Mouse (Mus musculus) heart, embryonic 16.5 days (tissue): ENCODE results near the gene Antxr2. TPM values are rescaled to one million over a fixed set of nuclear protein-coding genes. Genes with fewer than 3 reads are reported as not detected.

Source experiments
- ATAC-seq: fragments of 200-750 bp; cut with Nextera tagmentation; replicated peaks from 2 replicates; pipeline ENCODE4 v1.8.0; 2017; ENCODE audit warnings: moderate number of reproducible peaks; ENCODE audit not compliant: insufficient read depth, low FRiP score; ENCODE audit errors: extremely low read depth
- H3K27ac ChIP-seq: fragments of 300-500 bp; sonication (generic); 2 replicates; pipeline ENCODE4 v1.5.1; 2014; ENCODE audit warnings: mild to moderate bottlenecking, low read length, control low read depth, moderate library complexity
- H3K27me3 ChIP-seq: fragments of 300-500 bp; sonication (generic); 2 replicates; pipeline ENCODE4 v1.6.1; 2014; ENCODE audit warnings: low read length, mixed read lengths; ENCODE audit not compliant: control insufficient read depth, insufficient read depth
- H3K36me3 ChIP-seq: fragments of 300-500 bp; sonication (generic); 2 replicates; pipeline ENCODE4 v1.6.1; 2014; ENCODE audit not compliant: control insufficient read depth, insufficient read depth
- H3K4me1 ChIP-seq: fragments of 300-500 bp; sonication (generic); 2 replicates; pipeline ENCODE4 v1.6.1; 2014; ENCODE audit warnings: low read length, mixed read lengths; ENCODE audit not compliant: control insufficient read depth, insufficient read depth
- H3K4me2 ChIP-seq: fragments of 300-500 bp; sonication (generic); 2 replicates; pipeline ENCODE4 v1.6.1; 2014; ENCODE audit warnings: low read depth, mild to moderate bottlenecking, control low read depth, low read length
- H3K4me3 ChIP-seq: fragments of 300-500 bp; sonication (generic); 2 replicates; pipeline ENCODE4 v1.5.1; 2014; ENCODE audit warnings: mild to moderate bottlenecking, control low read depth, low read length
- H3K9ac ChIP-seq: fragments of 300-500 bp; sonication (generic); 2 replicates; pipeline ENCODE4 v1.6.1; 2014; ENCODE audit warnings: low read length, control low read depth
- H3K9me3 ChIP-seq: fragments of 300-500 bp; sonication (generic); replicated peaks from 2 replicates; pipeline ENCODE4 v1.6.1; 2016; ENCODE audit warnings: low read length; ENCODE audit not compliant: control insufficient read depth
- WGBS: fragments of 180-500 bp; shearing (Covaris S2); extraction: QIAGEN DNeasy Blood & Tissue Kit; methylation state at CpG from one replicate; pipeline ENCODE4 v1.1.7; 2014; 5-methylcytosine and 5-hydroxymethylcytosine counted together
- polyA plus RNA-seq: library from polyadenylated mRNA; unstranded; fragments of >200 nt; fragmentation: Nextera tagmentation; extraction: Ambion mirVana; gene quantifications from 2 replicates; pipeline ENCODE4 v1.2.1, GENCODE M21; 2015

Gene Antxr2
- polyA plus RNA-seq, 1 experiment from 2014 or later = 58.2 TPM

DNA sequence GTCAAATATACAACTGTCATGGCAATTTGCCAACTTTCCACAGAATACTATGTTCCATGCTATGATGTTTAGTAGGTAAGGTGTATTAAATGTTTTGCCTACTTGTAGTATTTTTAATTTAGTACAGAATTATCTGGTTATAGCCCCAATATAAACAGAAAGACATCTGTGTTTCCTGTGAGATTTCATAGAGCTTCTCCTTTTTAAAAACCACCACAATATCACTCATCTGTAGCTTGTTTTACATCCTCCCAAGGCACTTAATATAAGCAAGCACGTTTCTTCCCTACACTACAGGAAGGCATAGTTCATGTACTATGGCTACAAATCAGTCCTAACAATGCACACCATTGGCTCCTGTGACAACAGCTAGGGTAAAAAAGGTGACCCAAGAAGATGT, 188.8 kb downstream of the Antxr2 start:
- Histone ChIP-seq H3K4me3 (no peak overlapping the region), H3K9ac (no peak overlapping the region), H3K36me3 (no peaks in the 10 kb centered on the region), H3K4me1 (no peaks in the 10 kb centered on the region), H3K9me3 (no peaks in the 10 kb centered on the region), H3K27ac (no peak overlapping the region), H3K27me3 (no peaks in the 10 kb centered on the region), H3K4me2 (no peak overlapping the region)
- no peak for ATAC-seq
- 50% methylated on average over 1 of the region's 1 CpGs for WGBS

DNA sequence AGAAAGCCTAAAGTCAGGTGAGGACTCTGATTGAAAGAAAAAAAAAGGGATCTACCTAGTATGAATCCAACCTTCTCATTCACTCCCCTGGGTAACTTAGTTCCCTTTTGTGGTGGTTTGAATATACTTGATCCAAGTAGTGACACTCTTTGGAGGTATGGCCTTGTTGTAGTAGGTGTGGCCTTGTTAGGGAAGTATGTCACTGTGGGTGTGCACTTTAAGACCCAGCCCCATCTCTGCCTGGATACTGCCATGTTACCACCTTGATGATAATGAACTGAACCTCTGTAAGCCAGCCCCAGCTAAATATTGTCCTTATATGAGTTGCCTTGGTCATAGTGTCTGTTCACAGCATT, 190.9 kb downstream of the Antxr2 start:
- no peaks in the 10 kb centered on the region for H3K36me3 ChIP-seq
- no peaks in the 10 kb centered on the region for H3K9me3 ChIP-seq
- no peak overlapping the region for H3K27ac ChIP-seq
- ATAC-seq = no peak
- H3K4me1 ChIP-seq = 0 out of 2 replicates have a peak, but pooled peaks cover under 1% of the 10 kb centered on the region
- H3K4me2 ChIP-seq = no peak overlapping the region
- no peak overlapping the region for H3K9ac ChIP-seq
- no peaks in the 10 kb centered on the region for H3K27me3 ChIP-seq
- no peak overlapping the region for H3K4me3 ChIP-seq

DNA sequence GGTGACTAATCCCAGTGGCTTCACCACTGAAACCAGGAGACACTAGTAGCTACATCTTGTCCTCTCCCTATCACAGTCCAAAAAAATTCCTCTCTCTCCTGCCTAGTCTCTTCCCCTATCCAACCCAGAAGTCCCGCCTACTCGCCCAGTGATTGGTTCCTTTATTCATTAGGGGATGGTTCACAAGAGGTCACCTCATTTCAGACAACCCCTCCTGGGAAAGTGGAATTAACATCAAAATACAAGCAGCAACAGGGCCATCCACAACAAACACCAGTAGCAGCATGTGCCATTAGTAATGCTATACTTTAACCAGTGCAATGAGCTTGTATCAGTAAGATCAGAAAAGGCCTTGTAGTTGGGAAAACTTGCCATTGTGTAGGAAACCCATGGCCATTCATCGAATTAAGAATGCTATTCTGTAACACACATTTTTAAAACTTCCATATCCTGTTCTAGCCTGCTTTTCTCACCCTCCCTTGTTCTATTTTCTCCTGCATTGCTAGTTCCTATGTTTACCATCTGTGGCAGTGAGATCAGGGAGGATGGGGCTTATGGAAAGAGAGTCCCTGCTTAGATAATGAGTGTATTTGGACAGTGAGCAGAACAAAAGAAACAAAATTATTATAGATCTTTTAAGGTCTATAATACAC, 191.4 kb downstream of the Antxr2 start:
- Histone ChIP-seq H3K9ac (no peak overlapping the region), H3K27me3 (no peaks in the 10 kb centered on the region), H3K4me1 (0 out of 2 replicates have a peak, but pooled peaks cover 2% of the 10 kb centered on the region), H3K27ac (no peak overlapping the region), H3K36me3 (no peaks in the 10 kb centered on the region), H3K4me2 (no peak overlapping the region), H3K4me3 (no peak overlapping the region), H3K9me3 (no peaks in the 10 kb centered on the region)
- no peak for ATAC-seq
- WGBS = 75% methylated on average over 3 of the region's 3 CpGs

DNA sequence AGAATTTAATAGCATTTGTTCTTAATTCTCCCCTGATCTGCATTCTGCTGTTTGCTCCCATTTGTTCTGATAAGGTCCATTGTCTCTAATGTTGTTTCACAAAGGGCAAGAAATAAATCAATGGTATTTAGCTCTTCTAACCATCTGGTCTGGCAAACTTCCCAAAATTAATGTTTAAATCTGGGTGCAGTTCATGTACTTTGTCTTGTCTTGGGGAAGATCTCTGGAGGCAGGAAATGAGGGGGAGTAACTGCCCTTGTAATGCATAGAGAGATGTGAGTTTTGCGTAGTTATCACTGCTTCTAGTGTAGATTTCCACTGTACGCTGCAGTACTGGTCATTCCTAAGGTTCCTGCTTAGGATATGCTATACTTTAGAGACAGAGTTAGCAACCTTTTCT, 193.5 kb downstream of the Antxr2 start:
- H3K9ac ChIP-seq = no peak overlapping the region
- no peak for ATAC-seq
- H3K27me3 ChIP-seq = no peaks in the 10 kb centered on the region
- WGBS = 67% methylated on average over 2 of the region's 2 CpGs
- H3K4me3 ChIP-seq = no peak overlapping the region
- H3K4me1 ChIP-seq = 0 out of 2 replicates have a peak, but pooled peaks cover 2% of the 10 kb centered on the region
- H3K4me2 ChIP-seq = no peak overlapping the region
- H3K9me3 ChIP-seq = no peaks in the 10 kb centered on the region
- H3K36me3 ChIP-seq = no peaks in the 10 kb centered on the region
- H3K27ac ChIP-seq = no peak overlapping the region

- 74% methylated on average over 2 of the region's 2 CpGs for WGBS
- no peaks in the 10 kb centered on the region for H3K27me3 ChIP-seq
- 0 out of 2 replicates have a peak, but pooled peaks cover 2% of the 10 kb centered on the region for H3K4me1 ChIP-seq
- H3K9ac ChIP-seq = no peak overlapping the region
- no peak overlapping the region for H3K4me2 ChIP-seq
- no peaks in the 10 kb centered on the region for H3K9me3 ChIP-seq
- no peak overlapping the region for H3K27ac ChIP-seq
- no peak for ATAC-seq
- no peak overlapping the region for H3K4me3 ChIP-seq
- H3K36me3 ChIP-seq = no peaks in the 10 kb centered on the region
These were observed 195.4 kb downstream of the Antxr2 start for GRCm38 (mm10) chr5:97835418-97835817.

DNA sequence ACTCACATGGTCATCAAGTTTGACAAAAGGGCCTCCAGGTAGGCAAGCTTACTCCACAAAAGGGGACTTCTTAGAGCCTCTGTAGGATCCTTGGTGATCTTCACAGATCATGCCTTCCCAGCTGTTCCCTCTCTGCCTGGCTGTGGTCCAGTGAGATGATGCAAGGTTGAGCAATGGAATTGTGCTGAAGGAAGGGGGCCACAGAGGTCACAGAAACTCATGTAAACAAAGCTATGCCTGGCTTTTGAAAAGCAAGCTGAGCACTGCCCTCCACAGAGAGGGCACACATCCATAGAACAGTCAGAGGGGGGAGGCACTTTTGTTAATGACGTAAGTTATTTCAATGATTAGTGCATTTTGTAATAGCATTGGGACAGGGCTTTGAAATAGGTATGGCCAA, 196.1 kb downstream of the Antxr2 start:
- no peak for ATAC-seq
- no peak overlapping the region for H3K27ac ChIP-seq
- no peaks in the 10 kb centered on the region for H3K36me3 ChIP-seq
- no peaks in the 10 kb centered on the region for H3K9me3 ChIP-seq
- H3K4me2 ChIP-seq = no peak overlapping the region
- H3K9ac ChIP-seq = no peak overlapping the region
- no peak overlapping the region for H3K4me3 ChIP-seq
- H3K4me1 ChIP-seq = 0 out of 2 replicates have a peak, but pooled peaks cover 2% of the 10 kb centered on the region
- WGBS = 76% methylated on average over 1 of the region's 1 CpGs
- H3K27me3 ChIP-seq = no peaks in the 10 kb centered on the region

Other genes starting within 250 kb of the Antxr2 start
- gene Prdm8, start 136.2 kb upstream of the Antxr2 start, polyA plus RNA-seq = 0.11 TPM in 1 of 2 replicates, not detected in the other
- 0.08 and 0.35 TPM in 2 replicates for gene Fgf5, start 223.1 kb upstream of the Antxr2 start, polyA plus RNA-seq